Mouse (Mus musculus) midbrain, embryonic 12.5 days (tissue): Measurements from ENCODE around the gene Scarf1. TPM values are rescaled to one million over a fixed set of nuclear protein-coding genes. Genes with fewer than 3 reads are reported as not detected.
"Not testable (repeated sequence)": the region's sequence is repeated elsewhere in the genome, so short reads cannot be mapped to it uniquely, and the experiment has no call there.

Source experiments
- ATAC-seq: fragments of 200-750 bp; cut with Nextera tagmentation; 2 replicates; pipeline ENCODE4 v1.8.0; 2017; ENCODE audit warnings: low read depth, moderate TSS enrichment, moderate library complexity; ENCODE audit not compliant: low FRiP score
- H3K27ac ChIP-seq: fragments of 300-500 bp; sonication (generic); replicated peaks from 2 replicates; pipeline ENCODE4 v1.5.1; 2016; ENCODE audit warnings: mild to moderate bottlenecking
- H3K27me3 ChIP-seq: fragments of 300-500 bp; sonication (generic); 2 replicates; pipeline ENCODE4 v1.6.1; 2016; ENCODE audit warnings: mild to moderate bottlenecking
- H3K36me3 ChIP-seq: fragments of 300-500 bp; sonication (generic); 2 replicates; pipeline ENCODE4 v1.6.1; 2016
- H3K4me1 ChIP-seq: fragments of 300-500 bp; sonication (generic); 2 replicates; pipeline ENCODE4 v1.6.1; 2016
- H3K4me2 ChIP-seq: fragments of 300-500 bp; sonication (generic); replicated peaks from 2 replicates; pipeline ENCODE4 v1.6.1; 2016; ENCODE audit warnings: mild to moderate bottlenecking, moderate library complexity
- H3K4me3 ChIP-seq: fragments of 300-500 bp; sonication (generic); 2 replicates; pipeline ENCODE4 v1.5.1; 2016; ENCODE audit warnings: mild to moderate bottlenecking
- H3K9ac ChIP-seq: fragments of 300-500 bp; sonication (generic); replicated peaks from 2 replicates; pipeline ENCODE4 v1.6.1; 2016; ENCODE audit warnings: mild to moderate bottlenecking, moderate library complexity
- H3K9me3 ChIP-seq: fragments of 300-500 bp; sonication (generic); 2 replicates; pipeline ENCODE4 v1.6.1; 2016; ENCODE audit warnings: mild to moderate bottlenecking
- WGBS: fragments of 180-500 bp; shearing (Covaris S2); methylation state at CpG from one replicate; pipeline ENCODE4 v1.1.7; 2016; 5-methylcytosine and 5-hydroxymethylcytosine counted together
- polyA plus RNA-seq: library from polyadenylated mRNA; unstranded; fragments of >200 nt; fragmentation: Nextera tagmentation; extraction: Ambion mirVana; gene quantifications from 2 replicates; pipeline ENCODE4 v1.2.1, GENCODE M21; 2016

Scarf1 gene
- polyA plus RNA-seq, 1 experiment from 2014 or later: 4.7 TPM

DNA sequence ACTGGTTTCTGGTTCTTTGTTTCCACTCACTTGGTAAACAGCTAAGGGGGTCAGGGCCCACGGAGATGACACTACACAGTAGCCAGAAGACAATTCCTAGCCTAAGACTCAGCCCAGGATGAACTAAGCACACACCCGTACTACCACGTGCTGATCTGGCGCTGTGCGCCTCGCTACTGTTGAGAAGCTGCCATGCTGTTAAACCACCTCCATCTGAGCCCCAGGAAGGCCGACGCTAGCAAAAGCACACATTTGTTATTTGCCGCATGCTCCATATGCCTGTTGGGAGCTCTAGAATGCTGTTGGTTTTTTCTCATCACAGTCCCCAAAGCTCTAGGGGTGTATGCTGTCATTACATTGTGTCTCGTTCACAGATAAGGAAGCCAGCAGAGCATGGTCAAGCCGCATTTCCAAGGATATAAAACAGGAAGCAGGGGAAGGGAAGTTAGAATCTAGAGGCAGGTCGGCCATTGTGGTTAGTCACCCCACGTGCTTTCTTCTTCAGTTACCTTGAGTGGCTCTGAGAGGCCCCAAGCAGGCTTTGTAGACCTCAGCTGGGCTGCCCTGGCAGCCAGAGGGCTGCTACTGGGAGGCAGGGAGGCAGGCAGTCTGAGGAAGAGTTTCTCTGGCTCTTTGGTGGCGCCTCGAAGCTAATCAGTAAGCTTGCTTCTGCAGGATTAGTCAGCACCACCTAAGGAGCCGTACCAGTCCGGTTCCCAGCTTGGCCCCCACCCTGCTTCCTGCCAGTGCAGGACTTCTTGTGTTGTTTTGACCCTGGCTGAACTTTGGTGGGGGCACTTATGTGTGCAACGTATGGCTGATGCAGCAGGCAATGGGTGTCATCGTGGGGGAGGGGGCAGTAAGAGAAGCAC, 27.6 kb downstream of the Scarf1 start:
- 71% methylated on average over 19 of the region's 19 CpGs for WGBS
- no peak for ATAC-seq
- Histone ChIP-seq H3K4me3 (no peak overlapping the region), H3K27me3 (no peaks in the 10 kb centered on the region), H3K4me2 (no peak overlapping the region), H3K36me3 (no peaks in the 10 kb centered on the region), H3K9ac (no peak overlapping the region), H3K4me1 (peaks cover 12% of the 10 kb centered on the region; the same call in 1 of the 2 replicates), H3K27ac (no peak overlapping the region), H3K9me3 (no peaks in the 10 kb centered on the region)

DNA sequence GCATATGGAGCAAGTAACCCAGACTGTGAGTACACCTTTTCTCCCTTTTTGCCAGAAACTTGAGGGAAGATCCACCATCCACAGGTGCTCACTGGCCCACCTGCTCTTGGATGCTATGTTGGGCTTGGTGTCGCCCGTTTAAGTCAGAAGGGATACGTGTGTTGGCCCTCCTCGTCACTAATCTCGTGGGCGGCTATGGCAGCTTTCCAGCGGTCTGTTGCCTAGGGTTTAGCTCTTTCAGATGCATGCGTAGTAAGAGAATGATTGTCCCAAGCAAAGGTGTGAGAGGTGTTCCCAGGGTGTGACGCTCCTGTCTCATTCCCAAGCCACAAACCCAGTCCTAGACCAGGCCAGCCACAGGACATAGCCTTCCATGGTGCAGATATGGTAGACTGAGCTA, 31.4 kb downstream of the Scarf1 start:
- Histone ChIP-seq H3K4me2 (no peak overlapping the region), H3K4me1 (peaks cover 5% of the 10 kb centered on the region), H3K9me3 (no peaks in the 10 kb centered on the region), H3K36me3 (no peaks in the 10 kb centered on the region), H3K4me3 (no peak overlapping the region), H3K27me3 (no peaks in the 10 kb centered on the region), H3K9ac (no peak overlapping the region), H3K27ac (no peak overlapping the region)
- 90% methylated on average over 9 of the region's 9 CpGs for WGBS
- ATAC-seq: no peak

DNA sequence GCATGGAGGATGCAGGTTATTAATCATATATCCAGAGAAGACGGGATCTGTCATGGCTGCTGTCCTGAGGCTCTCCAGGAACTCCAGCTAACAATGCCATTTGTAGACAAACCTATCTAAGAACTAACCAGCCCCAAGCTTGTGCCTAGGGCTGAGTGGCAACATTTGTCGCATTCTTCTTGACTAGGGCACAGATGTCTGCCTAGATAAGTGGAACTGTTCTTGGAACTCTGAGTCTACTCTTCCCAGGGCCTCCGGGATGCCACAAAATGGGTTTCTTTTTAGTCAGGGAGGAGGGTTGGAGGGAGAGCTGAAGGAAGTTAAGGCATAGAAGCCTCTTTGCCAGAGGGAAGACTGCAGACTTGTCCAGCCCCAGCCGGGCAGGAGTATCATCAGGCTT, 32.7 kb downstream of the Scarf1 start:
- H3K4me3 ChIP-seq: no peak overlapping the region
- ATAC-seq: no peak
- no peak overlapping the region for H3K4me2 ChIP-seq
- WGBS: 82% methylated on average over 4 of the region's 4 CpGs
- H3K4me1 ChIP-seq: peaks cover 18% of the 10 kb centered on the region
- H3K36me3 ChIP-seq: no peaks in the 10 kb centered on the region
- H3K27me3 ChIP-seq: no peaks in the 10 kb centered on the region
- H3K9me3 ChIP-seq: no peaks in the 10 kb centered on the region
- no peak overlapping the region for H3K9ac ChIP-seq
- H3K27ac ChIP-seq: no peak overlapping the region

DNA sequence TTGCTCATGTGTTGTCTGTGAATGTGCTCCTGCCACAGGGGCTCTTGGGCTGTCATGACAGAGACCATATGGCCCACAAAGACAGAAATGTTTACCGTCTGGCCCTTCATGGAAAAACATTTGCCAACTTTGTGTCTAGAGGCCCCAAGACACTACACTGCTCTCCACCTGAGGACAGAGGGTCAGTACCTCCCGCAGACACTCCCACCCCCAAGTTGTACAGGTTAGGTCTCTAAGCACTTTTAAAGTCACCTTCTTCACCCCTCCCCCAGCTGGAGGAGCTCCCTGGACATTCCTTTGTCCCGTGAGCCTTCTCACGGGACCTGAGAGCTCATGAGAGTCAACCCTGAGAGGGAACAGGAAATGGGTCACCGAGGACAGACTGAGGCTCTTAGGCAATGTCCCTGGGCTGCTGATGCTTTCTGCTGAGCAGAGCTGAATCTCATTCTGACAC, 36.3 kb downstream of the Scarf1 start:
- peaks cover 29% of the 10 kb centered on the region for H3K4me1 ChIP-seq
- 58% methylated on average over 5 of the region's 5 CpGs for WGBS
- H3K36me3 ChIP-seq: no peaks in the 10 kb centered on the region
- H3K4me2 ChIP-seq: no peak overlapping the region
- no peak overlapping the region for H3K9ac ChIP-seq
- no peaks in the 10 kb centered on the region for H3K27me3 ChIP-seq
- H3K27ac ChIP-seq: no peak overlapping the region
- ATAC-seq: no peak
- no peak overlapping the region for H3K4me3 ChIP-seq
- no peaks in the 10 kb centered on the region for H3K9me3 ChIP-seq

DNA sequence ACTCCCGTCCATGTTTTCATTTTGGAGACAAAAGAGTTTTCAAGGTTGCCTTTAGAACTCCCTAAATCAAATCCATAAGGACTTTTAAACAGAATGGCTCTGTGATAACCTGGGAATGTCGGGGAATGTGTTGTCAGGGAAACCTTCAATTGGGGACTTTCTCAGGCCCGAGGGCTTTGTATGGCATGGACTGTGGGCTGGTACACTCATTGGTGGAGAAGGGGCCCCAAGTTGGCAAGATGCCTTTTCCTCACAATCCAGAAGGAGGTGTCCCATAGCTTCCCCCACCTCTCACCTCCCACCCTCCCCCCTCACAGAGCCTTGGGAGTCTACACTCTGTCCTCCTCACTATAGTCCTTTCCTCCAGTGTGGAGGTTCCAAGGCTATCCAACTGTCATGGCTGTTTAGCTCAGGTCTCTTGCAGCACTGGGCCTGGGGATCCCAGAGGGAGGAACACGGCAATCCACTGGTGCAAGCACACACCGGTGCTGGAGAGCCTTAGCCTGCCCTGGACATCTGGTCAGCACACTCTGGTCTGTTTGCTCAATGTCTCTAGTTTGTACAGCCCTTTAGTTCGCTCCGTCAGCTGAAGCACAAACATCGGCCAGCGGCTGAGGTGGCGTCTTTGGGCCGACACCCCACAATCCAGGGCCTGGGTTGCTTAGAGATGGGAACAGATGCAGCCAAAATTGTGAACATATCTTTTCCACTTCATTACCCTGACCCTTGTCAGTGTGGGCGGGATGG, 37.0 kb downstream of the Scarf1 start:
- H3K4me2 ChIP-seq: no peak overlapping the region
- H3K4me1 ChIP-seq: peaks cover 29% of the 10 kb centered on the region
- H3K4me3 ChIP-seq: no peak overlapping the region
- no peak for ATAC-seq
- H3K9ac ChIP-seq: 0 out of 2 replicates have a peak overlapping the region, but pooled peaks have one; percentile 15
- WGBS: 61% methylated on average over 12 of the region's 12 CpGs
- no peaks in the 10 kb centered on the region for H3K27me3 ChIP-seq
- no peaks in the 10 kb centered on the region for H3K9me3 ChIP-seq
- H3K27ac ChIP-seq: no peak overlapping the region; the same call in 1 of the 2 replicates
- no peaks in the 10 kb centered on the region for H3K36me3 ChIP-seq

DNA sequence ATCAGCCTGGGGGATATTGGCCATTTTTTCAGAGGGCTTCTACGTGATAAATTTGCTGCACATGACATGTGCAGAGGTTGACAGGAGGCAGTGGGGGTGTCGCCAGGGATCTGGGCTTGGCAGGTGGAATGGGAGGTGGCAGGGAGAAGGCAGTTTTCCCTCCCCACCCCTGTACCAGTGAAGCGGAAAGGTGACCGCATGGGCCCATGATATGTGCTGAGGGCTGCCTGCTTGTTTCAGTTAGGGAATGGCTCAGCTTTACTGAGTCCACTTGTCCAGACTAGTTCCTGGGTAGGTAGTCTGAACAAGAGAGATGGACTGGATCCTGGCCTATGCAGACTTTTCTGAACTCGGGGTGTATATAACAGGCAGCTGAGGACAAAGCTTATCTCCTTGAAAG, 38.0 kb downstream of the Scarf1 start:
- no peak for ATAC-seq
- Histone ChIP-seq H3K9ac (no peak overlapping the region), H3K27ac (no peak overlapping the region), H3K27me3 (no peaks in the 10 kb centered on the region), H3K4me2 (no peak overlapping the region), H3K9me3 (no peaks in the 10 kb centered on the region), H3K4me1 (peaks cover 29% of the 10 kb centered on the region), H3K36me3 (no peaks in the 10 kb centered on the region), H3K4me3 (no peak overlapping the region)
- 90% methylated on average over 5 of the region's 5 CpGs for WGBS

DNA sequence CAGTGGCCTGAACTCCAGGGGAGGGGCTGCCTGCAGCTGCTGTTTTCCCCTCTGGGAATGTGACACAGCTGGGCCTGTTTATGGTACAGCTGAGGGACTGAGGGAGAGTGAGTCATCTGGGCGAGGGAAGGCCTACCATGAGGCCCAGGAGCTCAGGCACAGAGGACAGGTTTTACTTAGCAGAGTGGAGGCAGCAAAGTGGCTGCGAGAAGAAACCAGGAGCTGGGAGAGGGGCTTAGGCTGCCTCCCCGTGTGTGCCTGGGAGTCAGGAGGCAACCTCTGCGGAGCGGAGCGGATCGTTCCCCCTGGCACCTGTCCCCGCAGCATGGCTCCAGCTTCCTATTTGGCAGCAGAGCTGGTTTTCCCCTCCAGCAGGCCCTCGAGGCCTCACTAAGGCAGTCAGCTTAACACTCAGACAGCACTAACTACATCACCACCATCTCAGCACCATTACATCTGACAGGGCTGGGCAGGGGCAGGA, 38.7 kb downstream of the Scarf1 start:
- no peak overlapping the region for H3K9ac ChIP-seq
- no peaks in the 10 kb centered on the region for H3K36me3 ChIP-seq
- no peak overlapping the region for H3K4me2 ChIP-seq
- H3K27me3 ChIP-seq: no peaks in the 10 kb centered on the region
- peaks cover 29% of the 10 kb centered on the region for H3K4me1 ChIP-seq
- H3K4me3 ChIP-seq: no peak overlapping the region
- no peaks in the 10 kb centered on the region for H3K9me3 ChIP-seq
- 83% methylated on average over 9 of the region's 9 CpGs for WGBS
- peak overlapping the region; percentile 35; the same call in 1 of the 2 replicates for H3K27ac ChIP-seq
- no peak for ATAC-seq

DNA sequence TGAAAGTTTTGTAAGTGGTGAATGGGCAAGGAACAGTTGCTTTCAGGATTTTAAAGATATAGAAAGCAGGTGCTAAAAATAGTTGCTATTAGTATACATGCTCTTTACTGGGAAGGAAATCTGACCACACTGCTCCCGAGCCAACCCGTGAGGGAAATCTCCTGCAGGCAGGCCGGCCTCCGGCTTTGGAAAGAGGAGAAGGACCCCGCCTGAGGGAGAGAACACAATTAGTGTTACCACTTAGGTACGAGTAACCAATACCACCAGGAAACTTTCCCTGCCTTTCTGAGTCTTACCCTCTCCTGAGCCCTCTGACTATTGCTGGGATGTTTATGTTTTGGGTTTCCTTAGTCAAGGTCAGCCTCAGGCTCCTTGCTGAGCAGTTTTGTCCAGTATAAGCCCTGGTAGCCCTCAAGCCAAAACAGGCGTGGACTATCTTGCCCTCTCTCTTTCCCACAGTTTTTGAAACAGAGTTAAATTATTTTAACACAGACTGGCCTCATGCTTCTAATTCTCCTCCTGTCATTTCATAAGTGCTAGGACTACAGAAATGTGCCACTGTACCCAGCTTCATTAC, 39.7 kb downstream of the Scarf1 start:
- WGBS: 59% methylated on average over 7 of the region's 7 CpGs
- Histone ChIP-seq H3K4me3 (no peak overlapping the region), H3K9me3 (no peaks in the 10 kb centered on the region), H3K4me2 (no peak overlapping the region), H3K36me3 (0 out of 2 replicates have a peak, but pooled peaks cover 4% of the 10 kb centered on the region), H3K4me1 (peaks cover 29% of the 10 kb centered on the region), H3K27ac (no peak overlapping the region), H3K27me3 (no peaks in the 10 kb centered on the region), H3K9ac (no peak overlapping the region)
- ATAC-seq: no peak

DNA sequence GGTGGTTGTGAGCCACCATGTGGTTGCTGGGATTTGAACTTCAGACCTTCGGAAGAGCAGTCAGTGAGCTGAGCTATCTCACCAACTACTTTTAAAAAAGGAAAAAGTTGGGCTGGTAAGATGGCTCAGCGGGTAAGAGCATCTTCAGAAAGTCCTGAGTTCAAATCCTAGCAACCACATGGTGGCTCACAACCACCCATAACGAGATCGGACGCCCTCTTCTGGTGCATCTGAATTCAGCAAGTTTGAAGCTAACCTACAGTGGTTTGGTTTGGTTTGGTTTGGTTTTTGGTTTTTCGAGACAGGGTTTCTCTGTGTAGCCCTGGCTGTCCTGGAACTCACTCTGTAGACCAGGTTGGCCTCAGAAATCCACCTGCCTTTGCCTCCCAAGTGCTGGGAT, 42.7 kb downstream of the Scarf1 start:
- not testable (repeated sequence) for ATAC-seq, H3K36me3 ChIP-seq, H3K27me3 ChIP-seq, H3K4me2 ChIP-seq, H3K9me3 ChIP-seq, H3K9ac ChIP-seq, H3K27ac ChIP-seq, H3K4me3 ChIP-seq
- WGBS: 94% methylated on average over 6 of the region's 6 CpGs
- H3K4me1 ChIP-seq: 0 out of 2 replicates have a peak, but pooled peaks cover 11% of the 10 kb centered on the region

DNA sequence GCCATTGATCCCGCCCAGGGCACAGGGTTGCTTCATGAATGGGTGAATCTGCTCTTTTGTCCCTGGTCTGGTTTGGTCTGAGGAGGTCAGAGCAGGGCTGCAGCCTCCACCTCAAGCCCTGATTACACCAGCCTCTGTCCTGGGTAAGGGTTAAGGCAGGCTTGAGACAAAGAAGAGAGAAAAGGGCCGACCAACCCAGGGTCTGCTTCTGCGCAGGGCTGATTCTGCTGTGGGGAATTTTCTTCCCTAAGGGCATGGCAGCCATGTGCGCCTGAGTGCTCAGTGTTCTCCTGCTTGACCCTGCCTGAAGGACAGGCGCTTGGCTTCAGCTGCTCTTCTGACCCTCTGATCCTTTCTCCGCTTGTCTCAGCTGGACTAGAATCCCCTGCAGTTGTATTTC, 43.8 kb downstream of the Scarf1 start:
- WGBS: 73% methylated on average over 6 of the region's 6 CpGs
- H3K36me3 ChIP-seq: 0 out of 2 replicates have a peak, but pooled peaks cover 4% of the 10 kb centered on the region
- no peak for ATAC-seq

DNA sequence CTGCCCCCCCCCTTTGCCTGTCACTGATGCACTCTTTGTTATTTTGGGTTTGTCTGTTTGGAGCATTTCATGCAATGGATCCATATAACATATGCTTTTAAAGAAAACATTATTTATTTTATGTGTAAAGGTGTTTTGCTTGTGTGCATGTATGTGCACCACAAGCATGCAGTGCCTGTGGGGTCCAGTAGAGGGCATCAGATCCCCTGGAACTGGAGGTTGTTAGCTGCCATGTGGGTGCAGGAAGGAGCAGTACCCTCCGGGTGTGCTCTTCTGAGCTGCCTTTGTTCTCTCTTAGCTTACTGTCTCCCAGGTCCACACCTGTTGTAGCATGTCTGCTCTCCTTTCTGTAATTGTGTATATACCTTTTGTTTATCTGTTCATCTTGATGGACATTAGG, 44.8 kb downstream of the Scarf1 start:
- Histone ChIP-seq H3K9ac (no peak overlapping the region), H3K4me3 (no peak overlapping the region), H3K36me3 (peaks cover 10% of the 10 kb centered on the region), H3K4me2 (no peak overlapping the region), H3K9me3 (no peaks in the 10 kb centered on the region), H3K27me3 (no peaks in the 10 kb centered on the region), H3K4me1 (no peaks in the 10 kb centered on the region), H3K27ac (no peak overlapping the region)
- no peak for ATAC-seq
- 88% methylated on average over 1 of the region's 1 CpGs for WGBS

More for the DNA sequence above, 43.8 kb downstream of the Scarf1 start:
- Histone ChIP-seq H3K9ac (no peak overlapping the region), H3K4me1 (0 out of 2 replicates have a peak, but pooled peaks cover 2% of the 10 kb centered on the region), H3K27ac (no peak overlapping the region), H3K4me2 (no peak overlapping the region), H3K4me3 (no peak overlapping the region), H3K27me3 (no peaks in the 10 kb centered on the region), H3K9me3 (no peaks in the 10 kb centered on the region)
